Mouse (Mus musculus): ENCODE measurements around the gene Tfr2. TPM values are rescaled to one million over a fixed set of nuclear protein-coding genes. Genes with fewer than 3 reads are reported as not detected.

The Tfr2 gene
- polyA plus RNA-seq, 1 experiment from 2014 or later = 55.1 TPM

DNA sequence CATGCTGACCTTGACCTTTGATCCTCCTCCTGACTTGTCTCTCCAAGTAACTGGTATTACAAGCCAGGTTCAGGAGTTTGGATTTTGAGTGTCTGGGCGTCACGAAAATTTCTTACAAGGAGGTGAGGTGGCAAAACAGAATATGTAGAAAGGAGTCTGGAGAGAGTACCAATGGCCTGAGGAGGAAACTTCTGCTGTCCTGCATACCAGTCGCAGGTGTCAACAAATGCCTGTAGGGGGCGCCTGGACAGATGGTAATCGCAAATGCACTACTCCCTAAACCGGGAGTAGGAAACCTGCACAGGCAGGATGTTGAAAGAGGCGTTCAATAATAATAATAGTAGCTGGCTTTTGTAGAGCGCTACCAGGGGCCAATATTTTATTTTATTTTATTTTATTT, 15.3 kb downstream of the Tfr2 start:
- Histone ChIP-seq H3K4me1 (replicated peaks) (peaks cover 21% of the 10 kb centered on the region), H3K4me3 (replicated peaks) (no peak overlapping the region), H3K27ac (replicated peaks) (no peak overlapping the region), H3K9ac (no peak overlapping the region), H3K4me2 (no peak overlapping the region), H3K27me3 (no peaks in the 10 kb centered on the region; the same call in 1 of the 2 replicates), H3K36me3 (replicated peaks) (peaks cover 53% of the 10 kb centered on the region), H3K9me3 (replicated peaks) (no peaks in the 10 kb centered on the region; the same call in 1 of the 2 replicates)
- WGBS (ENCODE audit: insufficient replicate concordance) = 24% methylated on average over 8 of the region's 8 CpGs
- ATAC-seq (ENCODE audit: insufficient read depth) = no peak

DNA sequence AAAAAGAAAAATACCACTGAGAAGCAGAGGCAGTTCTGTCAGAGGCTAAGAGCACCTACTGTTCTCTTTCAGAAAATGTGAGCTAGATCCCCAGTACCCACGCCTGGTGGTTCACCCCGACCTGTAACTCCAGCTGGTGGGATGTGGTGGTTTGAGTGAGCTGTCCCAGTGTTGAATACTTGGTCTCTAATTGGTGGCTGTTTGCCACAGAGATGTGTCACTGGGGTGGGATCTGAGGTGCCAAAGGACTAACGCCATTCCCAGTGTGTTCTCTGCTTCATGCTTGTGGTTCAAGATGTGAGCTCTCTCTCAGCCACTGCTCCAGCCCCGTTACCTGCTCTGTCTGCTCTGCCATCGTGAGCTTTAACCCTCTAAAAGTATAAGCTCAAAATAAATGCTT, 20.9 kb downstream of the Tfr2 start:
- H3K36me3 ChIP-seq (replicated peaks) = peaks cover 19% of the 10 kb centered on the region
- H3K27me3 ChIP-seq = no peaks in the 10 kb centered on the region
- no peak overlapping the region for H3K27ac ChIP-seq (replicated peaks)
- H3K9me3 ChIP-seq (replicated peaks) = no peaks in the 10 kb centered on the region; the same call in 1 of the 2 replicates
- H3K4me3 ChIP-seq (replicated peaks) = no peak overlapping the region
- no peak for ATAC-seq (ENCODE audit: insufficient read depth)
- no peak overlapping the region for H3K9ac ChIP-seq
- WGBS (ENCODE audit: insufficient replicate concordance) = 70% methylated on average over 5 of the region's 5 CpGs
- H3K4me1 ChIP-seq (replicated peaks) = no peaks in the 10 kb centered on the region
- H3K4me2 ChIP-seq = no peak overlapping the region

DNA sequence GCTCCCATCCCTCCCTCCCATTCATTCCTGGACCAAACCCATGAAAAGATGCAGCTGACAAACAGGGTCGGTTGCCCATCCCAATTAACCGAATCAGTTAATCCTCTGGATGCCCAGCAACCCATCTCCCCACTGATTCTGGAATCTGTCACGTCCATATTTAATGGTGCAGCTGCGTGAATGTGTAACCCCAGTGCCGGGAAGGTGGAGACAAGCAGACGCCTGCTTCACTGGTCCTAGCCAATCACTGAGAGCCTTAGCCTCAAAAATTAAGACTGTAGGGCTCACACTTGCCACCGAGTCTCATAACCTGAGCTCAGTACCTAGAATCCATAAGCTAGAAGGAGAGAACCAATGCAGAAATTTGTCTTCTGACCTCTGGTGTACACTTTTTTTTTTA, 26.3 kb downstream of the Tfr2 start:
- no peak overlapping the region for H3K9ac ChIP-seq
- 0 out of 2 replicates have a peak overlapping the region, but pooled peaks have one; percentile 29 for H3K27ac ChIP-seq (replicated peaks)
- peaks cover 43% of the 10 kb centered on the region for H3K4me1 ChIP-seq (replicated peaks)
- no peak overlapping the region for H3K4me2 ChIP-seq
- H3K4me3 ChIP-seq (replicated peaks) = no peak overlapping the region
- no peak for ATAC-seq (ENCODE audit: insufficient read depth)
- peaks cover 5% of the 10 kb centered on the region; the same call in 1 of the 2 replicates for H3K36me3 ChIP-seq (replicated peaks)
- no peaks in the 10 kb centered on the region for H3K9me3 ChIP-seq (replicated peaks)
- H3K27me3 ChIP-seq = no peaks in the 10 kb centered on the region
- WGBS (ENCODE audit: insufficient replicate concordance) = 83% methylated on average over 7 of the region's 7 CpGs

DNA sequence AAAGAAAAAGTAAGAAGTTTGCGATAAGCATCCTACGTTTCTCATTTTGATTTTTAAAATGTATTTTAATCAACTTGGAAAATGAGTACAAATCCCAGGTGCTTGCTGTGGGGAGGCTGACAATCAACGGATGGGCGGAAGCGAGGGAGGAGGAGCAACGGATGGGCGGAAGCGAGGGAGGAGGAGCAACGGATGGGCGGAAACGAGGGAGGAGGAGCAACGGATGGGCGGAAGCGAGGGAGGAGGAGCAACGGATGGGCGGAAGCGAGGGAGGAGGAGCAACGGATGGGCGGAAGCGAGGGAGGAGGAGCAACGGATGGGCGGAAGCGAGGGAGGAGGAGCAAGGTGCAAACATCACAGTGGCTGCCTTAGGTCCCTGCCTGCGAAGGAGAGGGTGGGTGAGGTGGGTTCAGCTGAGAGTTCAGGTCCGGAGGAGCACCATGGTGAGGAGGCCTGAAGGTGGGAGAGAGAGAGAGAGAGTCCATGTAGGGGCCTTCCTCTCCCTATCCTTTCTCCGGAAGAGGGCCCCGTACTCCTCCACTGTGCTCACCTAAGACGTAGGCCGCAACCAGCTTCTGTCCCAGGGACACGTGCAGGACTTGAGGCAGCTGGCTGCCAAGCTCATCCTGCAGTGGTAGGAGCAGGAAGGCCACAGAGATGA, 27.1 kb downstream of the Tfr2 start:
- no peaks in the 10 kb centered on the region for H3K27me3 ChIP-seq
- H3K4me2 ChIP-seq = peak overlapping the region; percentile 56
- H3K9ac ChIP-seq = no peak overlapping the region
- no peak for ATAC-seq (ENCODE audit: insufficient read depth)
- WGBS (ENCODE audit: insufficient replicate concordance) = 26% methylated on average over 30 of the region's 30 CpGs
- H3K27ac ChIP-seq (replicated peaks) = peak overlapping the region; percentile 65
- H3K4me1 ChIP-seq (replicated peaks) = peaks cover 43% of the 10 kb centered on the region
- peaks cover 5% of the 10 kb centered on the region; the same call in 1 of the 2 replicates for H3K36me3 ChIP-seq (replicated peaks)
- H3K9me3 ChIP-seq (replicated peaks) = no peaks in the 10 kb centered on the region
- peak overlapping the region; percentile 29 for H3K4me3 ChIP-seq (replicated peaks)

DNA sequence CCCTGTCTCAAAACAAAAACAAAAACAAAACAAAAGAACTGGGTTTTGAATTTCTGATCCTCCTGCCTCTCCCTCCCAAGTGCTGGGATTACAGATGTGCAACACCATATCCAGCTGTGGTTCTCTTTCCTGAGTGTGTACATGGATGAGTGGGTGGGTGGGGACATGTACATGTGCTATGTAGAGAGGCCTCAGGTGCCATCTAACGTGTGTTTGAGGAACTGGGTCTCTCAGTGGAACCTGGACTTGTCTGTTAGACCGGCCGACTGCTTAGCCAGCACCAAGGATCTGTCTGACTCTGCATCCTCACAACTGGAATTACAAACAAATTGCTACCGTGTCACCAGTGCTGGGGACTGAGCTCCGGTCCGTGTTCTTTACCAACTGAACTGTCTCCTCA, 28.0 kb downstream of the Tfr2 start:
- Histone ChIP-seq H3K9ac (no peak overlapping the region), H3K4me2 (no peak overlapping the region), H3K36me3 (replicated peaks) (peaks cover 5% of the 10 kb centered on the region; the same call in 1 of the 2 replicates), H3K4me3 (replicated peaks) (no peak overlapping the region), H3K9me3 (replicated peaks) (no peaks in the 10 kb centered on the region), H3K27me3 (no peaks in the 10 kb centered on the region), H3K4me1 (replicated peaks) (peaks cover 49% of the 10 kb centered on the region), H3K27ac (replicated peaks) (peak overlapping the region; percentile 65)
- WGBS (ENCODE audit: insufficient replicate concordance) = 69% methylated on average over 6 of the region's 6 CpGs
- ATAC-seq (ENCODE audit: insufficient read depth) = no peak

DNA sequence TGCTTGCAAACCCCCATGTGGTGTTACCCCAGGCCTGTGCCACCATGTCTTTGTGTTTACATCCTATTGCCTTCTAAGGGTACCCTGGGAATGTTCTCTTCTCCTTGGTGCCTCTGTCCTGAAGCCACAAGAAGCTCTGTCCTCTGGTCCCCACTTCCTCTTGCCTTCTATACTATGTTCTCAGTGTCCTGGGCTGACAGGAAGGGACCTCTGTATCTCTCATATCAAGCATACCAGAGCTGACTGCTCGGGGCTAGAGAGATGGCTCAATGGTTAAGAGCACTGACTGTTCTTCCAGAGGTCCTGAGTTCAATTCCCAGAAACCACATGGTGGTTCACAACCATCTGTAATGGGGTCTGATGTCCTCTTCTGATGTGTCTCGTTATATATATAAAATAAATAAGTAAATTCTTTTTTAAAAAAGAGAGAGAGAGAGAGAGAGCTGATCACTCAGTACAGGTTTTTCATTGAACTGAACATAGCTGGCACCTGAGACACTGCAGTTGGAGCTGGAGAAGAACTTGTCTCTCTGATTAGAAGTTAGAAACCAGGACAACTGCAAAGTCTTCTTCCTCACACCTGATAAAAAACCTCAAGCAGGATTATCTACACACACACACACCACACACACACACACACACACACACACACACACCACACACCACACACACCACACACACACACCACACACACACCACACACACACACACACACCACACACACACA, 28.6 kb downstream of the Tfr2 start:
- Histone ChIP-seq H3K4me1 (replicated peaks) (peaks cover 55% of the 10 kb centered on the region), H3K9me3 (replicated peaks) (no peaks in the 10 kb centered on the region), H3K4me3 (replicated peaks) (no peak overlapping the region), H3K4me2 (no peak overlapping the region), H3K27me3 (no peaks in the 10 kb centered on the region), H3K36me3 (replicated peaks) (peaks cover 5% of the 10 kb centered on the region; the same call in 1 of the 2 replicates), H3K9ac (no peak overlapping the region), H3K27ac (replicated peaks) (peak overlapping the region; percentile 65)
- WGBS (ENCODE audit: insufficient replicate concordance) = 30% methylated on average over 2 of the region's 2 CpGs
- ATAC-seq (ENCODE audit: insufficient read depth) = no peak

DNA sequence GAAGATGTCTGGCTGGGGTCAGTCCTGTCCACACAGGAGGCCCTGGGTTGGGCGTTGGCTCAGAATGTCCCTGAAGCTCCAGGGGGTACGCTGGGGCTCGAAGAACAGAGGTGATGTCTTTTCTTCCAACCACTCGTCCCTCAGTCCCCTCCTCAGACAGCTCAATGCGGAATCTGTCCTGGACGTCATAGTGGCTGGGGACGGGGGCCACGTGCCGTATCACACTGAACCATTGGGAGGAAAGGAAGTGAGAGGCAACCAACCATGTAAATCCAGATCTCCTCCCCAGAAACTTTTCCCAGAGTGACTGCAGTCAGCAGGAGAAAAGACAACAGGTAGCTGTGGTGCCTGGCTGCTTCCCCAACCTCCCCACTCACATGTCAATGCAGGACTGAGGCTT, 30.0 kb downstream of the Tfr2 start:
- Histone ChIP-seq H3K36me3 (replicated peaks) (peaks cover 5% of the 10 kb centered on the region; the same call in 1 of the 2 replicates), H3K9me3 (replicated peaks) (no peaks in the 10 kb centered on the region), H3K4me2 (peak overlapping the region; percentile 97), H3K4me1 (replicated peaks) (peaks cover 67% of the 10 kb centered on the region), H3K27me3 (no peaks in the 10 kb centered on the region), H3K27ac (replicated peaks) (peak overlapping the region; percentile 89), H3K4me3 (replicated peaks) (peak overlapping the region; percentile 65), H3K9ac (peak overlapping the region; percentile 84)
- ATAC-seq (ENCODE audit: insufficient read depth) = no peak
- 26% methylated on average over 9 of the region's 9 CpGs for WGBS (ENCODE audit: insufficient replicate concordance)

DNA sequence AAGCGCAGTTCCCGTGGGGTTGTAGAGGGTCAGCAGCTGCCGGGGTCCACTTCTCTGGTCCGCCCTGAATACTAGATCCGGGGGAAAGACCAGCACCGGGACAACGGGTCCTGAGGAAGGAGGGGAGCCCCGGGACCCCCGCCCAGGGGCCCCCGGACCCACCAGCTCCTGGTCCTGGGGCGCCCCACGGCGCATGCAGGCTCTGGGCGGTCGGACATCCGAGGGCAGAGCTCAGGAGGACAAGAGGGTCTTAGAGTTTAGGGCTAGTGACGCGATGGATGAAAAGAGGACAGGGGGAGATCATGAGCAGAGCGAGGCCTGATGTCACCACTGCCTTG, 30.6 kb downstream of the Tfr2 start:
- H3K4me1 ChIP-seq (replicated peaks) = peaks cover 74% of the 10 kb centered on the region
- 1% methylated on average over 19 of the region's 19 CpGs for WGBS (ENCODE audit: insufficient replicate concordance)

DNA sequence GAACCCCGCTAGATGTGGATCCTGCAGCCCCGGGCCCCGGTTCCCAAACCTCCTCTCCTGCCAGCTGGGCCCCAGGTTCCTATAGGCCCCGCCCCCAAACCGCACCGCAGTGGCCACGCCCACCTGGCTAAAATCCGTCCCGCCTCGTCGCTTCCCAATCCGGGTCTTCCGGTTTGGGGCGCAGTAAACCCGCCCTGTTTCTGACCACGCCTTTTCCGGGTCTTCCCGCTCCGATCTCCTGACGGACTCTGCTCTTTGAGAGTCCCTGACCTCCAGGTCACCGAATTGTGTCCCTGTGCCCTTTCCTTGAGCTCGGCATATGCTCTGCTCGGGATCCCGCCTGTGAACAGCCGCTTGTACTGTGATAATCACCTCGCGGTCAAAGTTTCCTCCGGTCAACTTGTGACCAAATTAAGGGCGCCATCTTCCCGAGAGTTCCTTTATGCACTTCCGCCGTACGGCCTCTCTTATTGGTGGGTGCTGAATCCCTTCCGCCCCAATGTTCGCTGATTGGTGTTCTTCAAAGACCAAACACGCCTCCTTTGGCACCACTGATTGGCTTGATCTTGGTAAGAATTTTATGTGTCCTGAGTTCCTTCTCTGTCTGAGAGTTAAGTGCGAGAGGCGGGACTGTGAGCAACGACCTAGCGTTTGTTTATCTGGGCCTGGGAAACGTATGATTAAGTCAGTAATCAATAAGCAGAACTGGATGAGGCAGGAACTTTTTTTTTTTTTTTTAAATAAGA, 31.2 kb downstream of the Tfr2 start, which contains the start of gene Mospd3:
Mospd3 (minus strand) TSS at position 440 of the 746 bp plus-strand sequence.
- H3K27ac ChIP-seq (replicated peaks) = peak within 1 kb of the TSS; percentile 89
- H3K36me3 ChIP-seq (replicated peaks) = peaks cover 5% of the 10 kb centered on the region; the same call in 1 of the 2 replicates
- H3K27me3 ChIP-seq = no peaks in the 10 kb centered on the region
- H3K4me1 ChIP-seq (replicated peaks) = peaks cover 78% of the 10 kb centered on the region
- no peaks in the 10 kb centered on the region for H3K9me3 ChIP-seq (replicated peaks)
- peak; percentile 95 for ATAC-seq (ENCODE audit: insufficient read depth)
- WGBS (ENCODE audit: insufficient replicate concordance) = under 1% methylated on average over 41 of the region's 41 CpGs
- peak within 1 kb of the TSS; percentile 97 for H3K4me2 ChIP-seq
- peak within 1 kb of the TSS; percentile 65 for H3K4me3 ChIP-seq (replicated peaks)
- peak within 1 kb of the TSS; percentile 84 for H3K9ac ChIP-seq

More for the DNA sequence above, 30.6 kb downstream of the Tfr2 start:
- Histone ChIP-seq H3K36me3 (replicated peaks) (peaks cover 5% of the 10 kb centered on the region; the same call in 1 of the 2 replicates), H3K4me2 (peak overlapping the region; percentile 97), H3K4me3 (replicated peaks) (peak overlapping the region; percentile 65), H3K27ac (replicated peaks) (peak overlapping the region; percentile 89), H3K9ac (peak overlapping the region; percentile 84), H3K9me3 (replicated peaks) (no peaks in the 10 kb centered on the region), H3K27me3 (no peaks in the 10 kb centered on the region)
- peak; percentile 35 for ATAC-seq (ENCODE audit: insufficient read depth)

DNA sequence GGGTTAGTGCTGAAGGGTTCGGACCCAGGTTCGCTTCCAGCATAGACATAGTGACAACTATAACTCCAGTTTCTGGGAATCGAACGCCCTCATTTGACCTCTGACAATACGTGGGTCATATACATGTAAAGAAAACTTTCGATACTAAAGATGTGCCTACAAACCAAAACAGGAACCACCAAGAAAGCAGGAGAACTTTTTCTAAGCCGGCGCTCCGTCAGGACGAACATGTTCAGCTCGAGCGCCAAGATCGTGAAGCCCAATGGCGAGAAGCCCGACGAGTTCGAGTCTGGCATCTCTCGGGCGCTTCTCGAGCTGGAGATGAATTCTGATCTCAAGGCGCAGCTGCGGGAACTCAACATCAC, 31.7 kb downstream of the Tfr2 start:
- Histone ChIP-seq H3K4me2 (peak overlapping the region; percentile 97), H3K27ac (replicated peaks) (peak overlapping the region; percentile 89), H3K36me3 (replicated peaks) (peaks cover 5% of the 10 kb centered on the region; the same call in 1 of the 2 replicates), H3K9ac (peak overlapping the region; percentile 69), H3K4me3 (replicated peaks) (peak overlapping the region; percentile 65), H3K27me3 (no peaks in the 10 kb centered on the region), H3K4me1 (replicated peaks) (peaks cover 77% of the 10 kb centered on the region), H3K9me3 (replicated peaks) (no peaks in the 10 kb centered on the region)
- WGBS (ENCODE audit: insufficient replicate concordance) = under 1% methylated on average over 22 of the region's 22 CpGs
- ATAC-seq (ENCODE audit: insufficient read depth) = no peak

Measured in liver, embryonic 15.5 days (tissue).